Mouse (Mus musculus) heart, embryonic 15.5 days (tissue): ENCODE results near the gene Clptm1. TPM values are rescaled to one million over a fixed set of nuclear protein-coding genes. Genes with fewer than 3 reads are reported as not detected.

Experiments used
- ATAC-seq: fragments of 200-750 bp; cut with Nextera tagmentation; replicated peaks from 2 replicates; pipeline ENCODE4 v1.8.0; 2017; ENCODE audit warnings: low read depth, moderate TSS enrichment; ENCODE audit not compliant: insufficient number of reproducible peaks, insufficient read depth, low FRiP score
- H3K27ac ChIP-seq: fragments of 300-500 bp; sonication (generic); 2 replicates; pipeline ENCODE4 v1.5.1; 2015; ENCODE audit warnings: mild to moderate bottlenecking, inconsistent platforms
- H3K27me3 ChIP-seq: fragments of 300-500 bp; sonication (generic); 2 replicates; pipeline ENCODE4 v1.6.1; 2015; ENCODE audit warnings: inconsistent platforms
- H3K36me3 ChIP-seq: fragments of 300-500 bp; sonication (generic); 2 replicates; pipeline ENCODE4 v1.6.1; 2015; ENCODE audit warnings: mild to moderate bottlenecking, inconsistent platforms
- H3K4me1 ChIP-seq: fragments of 300-500 bp; sonication (generic); replicated peaks from 2 replicates; pipeline ENCODE4 v1.6.1; 2015; ENCODE audit warnings: inconsistent platforms
- H3K4me2 ChIP-seq: fragments of 300-500 bp; sonication (generic); 2 replicates; pipeline ENCODE4 v1.6.1; 2015; ENCODE audit warnings: inconsistent platforms, mild to moderate bottlenecking, moderate library complexity
- H3K4me3 ChIP-seq: fragments of 300-500 bp; sonication (generic); 2 replicates; pipeline ENCODE4 v1.5.1; 2015; ENCODE audit warnings: mild to moderate bottlenecking, inconsistent platforms
- H3K9ac ChIP-seq: fragments of 300-500 bp; sonication (generic); 2 replicates; pipeline ENCODE4 v1.6.1; 2015; ENCODE audit warnings: mild to moderate bottlenecking, inconsistent platforms
- H3K9me3 ChIP-seq: fragments of 300-500 bp; sonication (generic); replicated peaks from 2 replicates; pipeline ENCODE4 v1.6.1; 2016; ENCODE audit warnings: inconsistent platforms
- WGBS: fragments of 180-500 bp; shearing (Covaris S2); methylation state at CpG from one replicate; pipeline ENCODE4 v1.1.7; 2015; ENCODE audit warnings: mixed read lengths; 5-methylcytosine and 5-hydroxymethylcytosine counted together
- polyA plus RNA-seq: library from polyadenylated mRNA; unstranded; fragments of >200 nt; fragmentation: Nextera tagmentation; extraction: Ambion mirVana; gene quantifications from 2 replicates; pipeline ENCODE4 v1.2.1, GENCODE M21; 2015

Gene Clptm1
- polyA plus RNA-seq, 1 experiment from 2014 or later: 67.3 TPM

GRCm38 (mm10) chr7:19677872-19678271 lies 13.0 kb upstream of the Clptm1 start, which contains the start of gene Apoc2:
Apoc2 (minus strand) TSS chr7:19677941.
- ATAC-seq: no peak
- 64% methylated on average over 8 of the region's 8 CpGs for WGBS

GRCm38 (mm10) chr7:19676662-19677061 lies 11.8 kb upstream of the Clptm1 start:
- no peak overlapping the region for H3K4me3 ChIP-seq

More at GRCm38 (mm10) chr7:19677872-19678271, 13.0 kb upstream of the Clptm1 start, which contains the start of gene Apoc2:
- no peaks in the 10 kb centered on the region for H3K36me3 ChIP-seq
- no peak within 1 kb of the TSS for H3K9ac ChIP-seq
- no peak within 1 kb of the TSS for H3K4me2 ChIP-seq
- no peaks in the 10 kb centered on the region for H3K27me3 ChIP-seq
- H3K9me3 ChIP-seq: no peaks in the 10 kb centered on the region
- no peak within 1 kb of the TSS for H3K27ac ChIP-seq
- H3K4me3 ChIP-seq: no peak within 1 kb of the TSS
- peaks cover 5% of the 10 kb centered on the region; the same call in 1 of the 2 replicates for H3K4me1 ChIP-seq

DNA sequence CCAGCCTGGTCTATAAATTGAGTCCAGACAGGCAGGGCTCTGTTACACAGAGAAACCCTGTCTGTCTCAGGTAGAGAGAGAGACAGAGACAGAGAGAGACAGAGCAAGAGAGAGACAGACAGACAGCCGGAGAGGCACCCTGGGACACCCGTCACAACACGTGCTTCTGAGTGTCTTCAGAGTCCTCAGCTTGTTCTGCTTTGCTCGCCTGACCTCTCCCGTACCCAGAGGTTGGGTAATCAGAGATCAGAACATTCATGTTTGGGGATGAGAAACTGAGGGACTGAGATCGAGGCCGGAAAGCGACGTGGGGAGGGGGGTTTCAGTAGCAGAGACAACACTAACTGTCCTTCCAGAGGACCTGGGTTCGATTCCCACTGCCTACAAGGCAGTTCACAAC lies 11.0 kb upstream of the Clptm1 start:
- ATAC-seq: no peak
- Histone ChIP-seq H3K27ac (no peak overlapping the region), H3K4me2 (no peak overlapping the region), H3K27me3 (no peaks in the 10 kb centered on the region), H3K9ac (no peak overlapping the region), H3K9me3 (no peaks in the 10 kb centered on the region), H3K4me1 (no peaks in the 10 kb centered on the region), H3K36me3 (no peaks in the 10 kb centered on the region), H3K4me3 (no peak overlapping the region)
- WGBS: 74% methylated on average over 10 of the region's 10 CpGs

More at GRCm38 (mm10) chr7:19676662-19677061, 11.8 kb upstream of the Clptm1 start:
- no peaks in the 10 kb centered on the region for H3K27me3 ChIP-seq
- H3K4me2 ChIP-seq: no peak overlapping the region
- H3K9me3 ChIP-seq: no peaks in the 10 kb centered on the region
- H3K4me1 ChIP-seq: peaks cover 5% of the 10 kb centered on the region; the same call in 1 of the 2 replicates
- H3K36me3 ChIP-seq: no peaks in the 10 kb centered on the region
- ATAC-seq: no peak
- H3K9ac ChIP-seq: no peak overlapping the region
- 77% methylated on average over 1 of the region's 1 CpGs for WGBS
- no peak overlapping the region for H3K27ac ChIP-seq

- Histone ChIP-seq H3K4me3 (no peak overlapping the region), H3K4me1 (peaks cover 5% of the 10 kb centered on the region), H3K27ac (no peak overlapping the region), H3K36me3 (no peaks in the 10 kb centered on the region), H3K9me3 (no peaks in the 10 kb centered on the region), H3K9ac (no peak overlapping the region), H3K27me3 (no peaks in the 10 kb centered on the region), H3K4me2 (no peak overlapping the region)
- 52% methylated on average over 14 of the region's 14 CpGs for WGBS
- ATAC-seq: no peak
Observed at GRCm38 (mm10) chr7:19673083-19673699, 8.4 kb upstream of the Clptm1 start.

- Histone ChIP-seq H3K4me1 (peaks cover 5% of the 10 kb centered on the region), H3K4me3 (no peak overlapping the region), H3K9me3 (no peaks in the 10 kb centered on the region), H3K4me2 (no peak overlapping the region), H3K9ac (no peak overlapping the region), H3K27me3 (no peaks in the 10 kb centered on the region), H3K27ac (no peak overlapping the region), H3K36me3 (no peaks in the 10 kb centered on the region)
- ATAC-seq: no peak
- WGBS: 71% methylated on average over 10 of the region's 10 CpGs
Observed at GRCm38 (mm10) chr7:19671511-19671910, 6.7 kb upstream of the Clptm1 start.

DNA sequence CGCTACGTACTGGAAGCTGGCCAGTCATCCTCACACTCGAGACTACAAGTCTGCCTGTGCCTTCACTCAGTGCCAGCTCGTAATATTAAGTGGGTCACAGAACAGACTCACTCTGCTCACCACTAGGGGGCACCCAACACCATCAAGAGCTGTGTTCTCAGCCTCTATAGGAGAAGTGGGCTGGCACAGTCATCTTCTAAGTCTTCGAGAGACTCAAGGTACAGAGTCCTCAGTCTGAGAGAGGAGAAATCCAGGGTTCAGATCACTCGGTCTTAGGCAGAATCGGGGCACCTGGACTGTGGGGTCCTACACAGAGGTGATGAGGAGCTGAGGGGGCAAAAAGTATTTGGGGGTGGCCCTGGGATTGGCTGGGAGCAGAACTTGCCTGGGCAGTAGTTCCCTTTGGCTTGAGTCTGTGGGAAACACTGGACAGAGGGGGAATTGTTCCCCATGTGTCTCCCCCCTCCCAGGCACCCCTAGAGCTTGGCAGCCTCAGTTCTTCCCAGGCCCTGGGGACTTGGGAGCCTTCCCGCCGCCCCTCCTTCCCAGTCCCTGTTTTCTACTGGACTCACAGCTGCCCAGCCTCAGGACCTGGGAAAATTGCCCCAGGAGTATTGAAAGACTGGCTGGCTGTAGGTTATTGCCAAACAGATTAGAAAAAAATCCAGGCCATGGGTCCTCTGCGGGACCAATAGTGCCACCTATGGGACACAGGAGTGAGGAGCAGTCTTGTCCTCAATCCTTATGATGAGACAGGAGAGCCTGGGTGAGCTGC lies 4.3 kb upstream of the Clptm1 start:
- no peaks in the 10 kb centered on the region for H3K9me3 ChIP-seq
- ATAC-seq: peak; percentile 69
- peak overlapping the region; percentile 53 for H3K27ac ChIP-seq
- H3K4me3 ChIP-seq: no peak overlapping the region
- H3K9ac ChIP-seq: 0 out of 2 replicates have a peak overlapping the region, but pooled peaks have one; percentile 8
- 5% methylated on average over 10 of the region's 10 CpGs for WGBS
- no peaks in the 10 kb centered on the region for H3K27me3 ChIP-seq
- peak overlapping the region; percentile 48 for H3K4me2 ChIP-seq
- H3K4me1 ChIP-seq: peaks cover 13% of the 10 kb centered on the region
- H3K36me3 ChIP-seq: no peaks in the 10 kb centered on the region

GRCm38 (mm10) chr7:19667434-19667833 lies 2.6 kb upstream of the Clptm1 start:
- Histone ChIP-seq H3K4me1 (peaks cover 28% of the 10 kb centered on the region), H3K4me3 (no peak overlapping the region), H3K9ac (no peak overlapping the region), H3K27me3 (no peaks in the 10 kb centered on the region), H3K27ac (no peak overlapping the region), H3K4me2 (no peak overlapping the region), H3K9me3 (no peaks in the 10 kb centered on the region), H3K36me3 (no peaks in the 10 kb centered on the region)
- 75% methylated on average over 2 of the region's 2 CpGs for WGBS
- ATAC-seq: no peak

- ATAC-seq: no peak
- Histone ChIP-seq H3K4me2 (no peak overlapping the region), H3K9me3 (no peaks in the 10 kb centered on the region), H3K9ac (no peak overlapping the region), H3K4me1 (peaks cover 33% of the 10 kb centered on the region), H3K4me3 (no peak overlapping the region), H3K27ac (no peak overlapping the region), H3K27me3 (no peaks in the 10 kb centered on the region), H3K36me3 (0 out of 2 replicates have a peak, but pooled peaks cover 3% of the 10 kb centered on the region)
- 65% methylated on average over 3 of the region's 3 CpGs for WGBS
Observed at GRCm38 (mm10) chr7:19666750-19667149, 1.9 kb upstream of the Clptm1 start.

GRCm38 (mm10) chr7:19664455-19664954 lies 328 bp downstream of the Clptm1 start:
- peak; percentile 44 for ATAC-seq
- H3K4me3 ChIP-seq: peak overlapping the region; percentile 97
- WGBS: 1% methylated on average over 37 of the region's 37 CpGs
- H3K36me3 ChIP-seq: 0 out of 2 replicates have a peak, but pooled peaks cover 4% of the 10 kb centered on the region
- no peaks in the 10 kb centered on the region for H3K9me3 ChIP-seq
- peak overlapping the region; percentile 96 for H3K9ac ChIP-seq
- peaks cover 33% of the 10 kb centered on the region for H3K4me1 ChIP-seq
- H3K27ac ChIP-seq: peak overlapping the region; percentile 90
- peak overlapping the region; percentile 88 for H3K4me2 ChIP-seq
- no peaks in the 10 kb centered on the region for H3K27me3 ChIP-seq

GRCm38 (mm10) chr7:19663940-19664339 lies 893 bp downstream of the Clptm1 start:
- Histone ChIP-seq H3K9ac (peak overlapping the region; percentile 96), H3K4me2 (peak overlapping the region; percentile 88), H3K36me3 (0 out of 2 replicates have a peak, but pooled peaks cover 4% of the 10 kb centered on the region), H3K4me3 (peak overlapping the region; percentile 97), H3K4me1 (peaks cover 27% of the 10 kb centered on the region), H3K27ac (no peak overlapping the region), H3K27me3 (no peaks in the 10 kb centered on the region), H3K9me3 (no peaks in the 10 kb centered on the region)
- 10% methylated on average over 8 of the region's 8 CpGs for WGBS
- ATAC-seq: no peak

DNA sequence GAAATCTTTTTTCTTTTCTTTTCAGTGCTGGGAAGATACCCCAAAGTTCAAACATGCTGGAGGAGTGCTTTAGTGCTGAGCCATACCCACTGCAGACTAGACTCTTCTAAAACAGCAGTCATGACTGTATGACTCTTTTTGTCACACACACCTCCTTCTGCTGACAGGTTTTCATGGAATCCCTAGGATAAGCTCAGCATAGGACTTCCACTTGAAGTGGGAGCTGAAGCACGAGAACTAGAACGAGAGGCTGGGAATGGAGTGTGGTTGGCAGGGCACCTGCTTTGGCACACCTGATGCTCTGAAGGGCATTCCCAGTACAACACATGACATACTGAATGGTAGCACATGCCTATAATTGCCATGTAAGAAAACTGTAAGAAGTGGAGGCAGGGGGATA lies 12.2 kb downstream of the Clptm1 start:
- Histone ChIP-seq H3K4me2 (no peak overlapping the region), H3K4me1 (peaks cover 5% of the 10 kb centered on the region), H3K36me3 (peaks cover 63% of the 10 kb centered on the region), H3K27ac (0 out of 2 replicates have a peak overlapping the region, but pooled peaks have one; percentile 19), H3K9me3 (no peaks in the 10 kb centered on the region), H3K27me3 (no peaks in the 10 kb centered on the region), H3K4me3 (no peak overlapping the region), H3K9ac (no peak overlapping the region)
- WGBS: 60% methylated on average over 2 of the region's 2 CpGs
- ATAC-seq: peak; percentile 75; the same call in 1 of the 2 replicates
